Mouse (Mus musculus) frontal cortex, postnatal 14 days (tissue): ENCODE data around the gene Tmem63b.
"Not testable (repeated sequence)": the region's sequence is repeated elsewhere in the genome, so short reads cannot be mapped to it uniquely, and the experiment has no call there.

ENCODE experiments used
- DNase-seq, 2 experiments: peaks; one replicate each; pipeline ENCODE4 v3.0.0; 2022; ENCODE audit warnings: low spot score in 2 of 2

Tmem63b gene

DNA sequence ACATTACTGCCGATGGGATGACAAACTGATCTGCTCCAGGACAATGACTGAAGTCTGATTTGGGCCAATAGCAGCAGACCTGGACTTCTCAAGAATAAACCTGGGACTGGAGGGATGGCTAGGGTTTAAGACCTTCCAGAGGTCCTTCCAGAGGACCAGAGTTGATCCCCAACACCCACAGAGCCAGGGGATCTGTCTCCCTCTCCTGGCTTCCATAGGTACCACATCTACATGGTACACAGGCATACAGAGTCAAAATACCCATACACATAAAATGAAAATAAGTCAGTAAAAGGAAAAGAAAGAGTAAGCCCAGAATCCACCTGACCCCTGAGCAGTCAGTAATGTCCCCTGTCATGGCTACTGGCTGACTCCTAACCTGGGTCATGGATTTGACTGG is 14.9 kb downstream of the Tmem63b start:
- DNase-seq = no peak

DNA sequence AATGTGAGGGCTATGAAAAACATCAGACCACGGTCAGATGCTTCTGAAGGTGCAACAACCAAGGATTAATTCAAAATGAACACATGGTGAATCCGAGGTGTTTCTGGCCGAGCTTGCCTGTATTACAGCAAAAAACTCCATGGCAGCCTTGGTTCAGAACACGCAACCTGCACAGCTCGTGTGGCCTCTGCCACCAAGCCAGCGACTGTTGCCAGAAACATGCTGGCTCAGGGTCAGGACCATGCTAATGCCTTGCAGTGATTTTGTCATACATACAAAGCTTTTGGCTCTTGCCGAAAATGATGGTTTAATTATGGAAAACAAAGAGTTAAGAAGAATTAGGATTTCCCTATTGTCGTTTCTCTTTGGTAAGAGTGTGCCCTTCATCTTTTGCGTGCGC is 18.7 kb downstream of the Tmem63b start:
- DNase-seq = no peak

DNA sequence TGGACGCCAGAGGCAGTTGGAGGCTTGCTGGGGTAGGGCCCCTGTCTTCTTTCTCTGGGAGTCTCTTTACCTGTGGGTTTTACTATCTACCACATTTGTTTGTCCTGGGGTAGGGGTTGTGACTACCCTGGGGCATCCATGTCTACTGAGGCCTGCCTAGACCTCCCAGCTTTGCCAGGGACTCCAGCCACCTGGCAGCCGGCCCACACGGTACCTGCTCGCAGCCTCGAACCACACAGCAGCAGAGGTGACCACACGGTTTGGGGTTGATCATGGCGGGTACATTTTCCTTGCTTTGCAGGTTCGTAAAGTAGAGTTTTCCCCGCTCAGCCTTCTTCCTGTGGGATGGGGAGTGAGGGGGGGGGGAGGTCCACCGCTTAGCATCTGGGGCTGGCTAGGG is 19.2 kb downstream of the Tmem63b start:
- DNase-seq = no peak

DNA sequence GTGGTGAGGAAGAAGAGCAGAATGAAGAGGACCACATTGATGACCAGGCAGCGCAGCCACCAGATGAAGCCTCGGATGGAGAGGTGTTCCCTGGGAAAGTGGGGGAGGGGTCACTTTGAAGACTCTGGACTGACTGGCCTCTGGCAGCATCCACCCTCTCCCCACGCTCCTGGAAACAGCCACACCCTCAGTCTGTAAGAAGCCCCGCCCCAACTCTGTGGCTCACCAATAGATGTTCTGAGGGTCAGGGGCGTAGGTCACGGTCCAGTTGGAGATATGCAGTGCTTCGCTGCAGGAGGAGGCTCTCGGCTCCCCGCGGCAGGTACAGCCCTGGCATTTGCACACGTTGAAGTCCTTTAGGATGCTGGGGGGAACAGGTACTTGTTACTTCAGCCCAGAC is 20.6 kb downstream of the Tmem63b start:
- DNase-seq = no peak

DNA sequence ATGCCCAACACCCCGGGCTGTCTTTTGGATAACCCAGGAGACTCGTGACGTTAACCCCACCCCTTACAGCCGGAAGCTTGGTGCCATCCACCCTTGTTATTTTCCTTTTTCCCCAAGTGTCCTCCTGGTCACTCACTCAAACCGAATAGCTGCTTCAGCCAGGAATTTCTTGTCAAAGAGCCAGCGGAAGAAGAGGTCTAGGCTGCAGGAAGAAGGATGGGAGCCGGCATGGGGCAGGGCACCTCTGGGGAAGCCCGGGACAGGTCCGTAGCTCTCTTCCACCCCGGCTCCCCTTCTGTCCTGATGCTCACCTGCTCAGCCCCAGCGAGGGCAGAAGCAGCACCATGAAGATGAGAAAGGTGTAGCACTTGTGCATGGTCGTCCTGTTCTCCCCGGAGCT is 22.1 kb downstream of the Tmem63b start:
- DNase-seq = no peak

DNA sequence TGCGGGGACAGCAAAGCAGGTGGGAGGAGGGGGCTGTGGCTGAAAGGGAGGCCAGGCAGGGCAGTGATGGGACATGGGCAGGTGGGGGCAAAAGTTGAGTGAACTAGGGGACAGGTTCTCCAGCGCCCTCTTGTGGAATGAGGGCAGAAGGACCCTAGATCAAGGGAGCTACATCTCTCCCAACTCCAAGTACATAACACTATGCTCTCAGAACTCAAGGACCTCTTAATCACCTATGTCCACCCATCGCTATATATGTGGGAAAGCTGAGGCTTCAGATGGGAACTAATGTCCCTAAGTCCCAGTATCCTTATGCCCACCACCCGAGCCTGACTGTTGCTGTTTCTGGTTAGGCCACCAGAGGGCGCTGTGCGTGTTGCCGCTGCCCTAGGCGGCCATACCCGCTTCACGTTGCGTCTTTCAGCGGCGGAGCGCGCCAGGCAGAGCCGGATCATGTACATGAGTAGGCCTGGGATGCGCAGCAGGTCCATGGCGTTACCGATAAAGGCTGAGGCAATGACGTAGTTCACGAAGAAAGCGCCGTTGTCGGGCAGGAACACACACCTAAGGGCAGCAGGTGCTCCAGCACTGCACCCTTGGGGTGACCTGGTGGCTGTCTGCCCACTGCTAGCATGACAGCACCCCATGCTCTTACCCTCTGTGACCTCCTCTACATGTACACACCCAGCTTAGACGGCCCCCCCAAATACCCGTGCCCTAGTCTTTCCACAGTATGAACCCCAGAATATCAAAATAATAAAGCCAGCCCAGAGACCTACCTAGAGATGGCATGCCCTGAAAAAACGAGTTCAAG is 23.4 kb downstream of the Tmem63b start:
- peak; percentile 70 to 80 for DNase-seq

DNA sequence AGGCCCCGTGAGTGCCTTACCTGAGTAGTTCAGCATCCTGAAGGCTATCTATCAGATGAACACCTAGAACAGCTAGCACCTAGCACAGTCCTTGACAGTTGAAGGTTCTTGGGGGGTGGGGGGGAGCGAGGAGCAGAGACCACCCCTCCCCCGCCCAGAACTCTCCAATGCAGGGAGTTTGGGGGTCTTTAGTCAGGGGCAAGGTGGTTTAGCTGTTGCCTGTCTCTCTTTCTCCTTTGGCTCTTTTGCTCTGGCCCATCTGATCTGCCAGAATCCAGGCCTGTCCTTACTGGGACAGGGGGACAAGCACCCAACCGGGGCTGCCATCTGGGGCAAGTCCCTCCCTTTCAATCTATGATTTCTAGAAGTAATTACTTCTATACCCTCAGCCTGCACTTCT is 27.5 kb downstream of the Tmem63b start, which contains the start of gene Capn11:
Gene Capn11, minus strand, starts transcription at position 101 of the 400 bp plus-strand sequence.
- no peak for DNase-seq

DNA sequence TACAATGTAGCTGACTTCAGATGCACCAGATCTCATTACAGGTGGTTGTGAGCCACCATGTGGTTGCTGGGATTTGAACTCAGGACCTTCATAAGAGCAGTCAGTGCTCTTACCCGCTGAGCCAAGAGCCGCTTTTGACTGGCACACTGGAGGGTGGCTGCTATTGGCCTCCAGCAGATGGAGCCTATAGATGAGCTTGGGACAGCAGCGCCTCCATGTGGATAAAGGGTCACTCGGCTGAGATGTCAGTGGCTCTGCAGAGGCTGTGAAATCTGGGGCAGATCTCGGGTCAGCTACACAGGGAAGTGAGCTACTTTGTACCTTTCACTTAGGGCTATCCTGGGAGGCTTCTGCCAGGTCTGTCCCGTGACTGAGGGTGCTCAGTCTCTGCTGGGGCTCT is 30.9 kb downstream of the Tmem63b start:
- no peak for DNase-seq

DNA sequence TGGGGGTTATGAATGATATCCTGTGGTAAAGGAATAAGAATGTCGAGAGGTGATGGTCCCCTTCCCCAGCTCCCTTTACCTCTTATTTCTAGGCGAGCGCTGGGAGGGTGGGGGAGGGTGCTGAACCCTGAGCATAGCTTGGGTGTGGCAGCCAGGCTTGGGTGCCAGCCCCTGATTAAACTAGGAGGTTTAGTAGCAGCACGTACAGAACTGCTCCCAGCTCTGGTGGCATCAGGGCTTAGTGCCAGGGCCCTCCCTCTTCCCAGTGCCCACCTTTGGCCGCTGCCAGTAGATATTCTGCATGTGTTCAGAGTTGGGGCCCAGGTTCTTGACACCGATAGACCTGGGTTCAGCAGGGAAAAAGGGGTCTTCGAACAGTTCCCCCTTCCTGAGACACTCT is 33.5 kb downstream of the Tmem63b start:
- no peak for DNase-seq

DNA sequence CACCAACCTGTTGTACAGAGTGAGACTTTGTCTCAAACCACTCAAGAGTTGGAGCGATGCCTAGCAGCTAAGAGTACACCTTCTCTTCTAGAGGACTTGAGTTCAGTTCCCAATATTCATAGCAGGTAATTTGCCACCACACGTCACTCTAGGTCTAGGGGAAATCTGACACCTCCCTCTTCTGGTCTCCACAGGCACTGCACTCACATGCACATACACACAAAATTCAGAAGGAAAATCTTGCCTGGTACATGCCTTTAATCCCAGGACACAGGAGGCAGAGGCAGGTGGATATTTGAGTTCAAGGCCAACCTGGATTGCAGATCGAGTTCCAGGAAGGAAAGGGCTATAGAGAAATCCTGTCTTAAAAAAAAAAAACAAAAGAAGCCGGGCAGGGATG is 42.5 kb downstream of the Tmem63b start:
- DNase-seq = no peak

DNA sequence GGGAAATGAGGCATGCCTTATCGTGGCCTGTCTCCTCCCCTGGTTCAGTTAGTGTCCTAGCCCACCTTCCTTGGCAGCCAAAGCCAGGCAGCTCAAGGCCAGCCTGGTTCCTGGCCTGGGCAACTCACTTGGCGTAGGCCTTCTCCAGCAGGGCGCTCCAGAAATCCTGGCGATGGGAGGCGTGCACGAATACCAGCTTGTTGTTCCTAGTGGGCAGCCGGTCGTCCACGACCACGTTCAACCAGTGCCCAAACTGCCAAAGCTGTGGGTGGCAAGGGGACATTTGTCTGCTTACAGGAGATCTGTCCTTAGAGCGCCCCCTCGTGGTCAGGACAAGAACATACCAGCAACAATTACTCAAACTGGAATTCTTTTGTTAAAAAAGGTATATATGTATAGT is 44.0 kb downstream of the Tmem63b start:
- peak; percentile 57 to 62 for DNase-seq

DNA sequence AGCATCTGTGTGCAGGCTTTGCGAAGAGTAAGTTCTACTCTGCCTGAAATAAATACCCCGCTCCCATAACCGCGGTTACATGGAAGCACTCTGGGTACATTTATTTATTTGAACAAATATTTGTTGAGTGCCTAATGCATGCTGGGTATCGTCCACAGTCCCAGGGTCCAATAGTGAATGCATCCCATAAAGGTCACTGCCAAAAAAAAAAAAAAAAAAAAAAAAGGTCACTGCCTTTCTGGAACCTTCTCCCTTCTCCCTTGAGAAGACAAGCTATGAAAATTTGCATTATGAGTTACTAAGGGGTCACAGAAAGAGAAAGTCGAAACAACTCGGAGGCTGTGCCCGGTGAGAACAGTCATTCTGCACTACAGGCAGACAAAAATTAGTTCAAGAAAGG is 44.7 kb downstream of the Tmem63b start:
- no peak for DNase-seq

DNA sequence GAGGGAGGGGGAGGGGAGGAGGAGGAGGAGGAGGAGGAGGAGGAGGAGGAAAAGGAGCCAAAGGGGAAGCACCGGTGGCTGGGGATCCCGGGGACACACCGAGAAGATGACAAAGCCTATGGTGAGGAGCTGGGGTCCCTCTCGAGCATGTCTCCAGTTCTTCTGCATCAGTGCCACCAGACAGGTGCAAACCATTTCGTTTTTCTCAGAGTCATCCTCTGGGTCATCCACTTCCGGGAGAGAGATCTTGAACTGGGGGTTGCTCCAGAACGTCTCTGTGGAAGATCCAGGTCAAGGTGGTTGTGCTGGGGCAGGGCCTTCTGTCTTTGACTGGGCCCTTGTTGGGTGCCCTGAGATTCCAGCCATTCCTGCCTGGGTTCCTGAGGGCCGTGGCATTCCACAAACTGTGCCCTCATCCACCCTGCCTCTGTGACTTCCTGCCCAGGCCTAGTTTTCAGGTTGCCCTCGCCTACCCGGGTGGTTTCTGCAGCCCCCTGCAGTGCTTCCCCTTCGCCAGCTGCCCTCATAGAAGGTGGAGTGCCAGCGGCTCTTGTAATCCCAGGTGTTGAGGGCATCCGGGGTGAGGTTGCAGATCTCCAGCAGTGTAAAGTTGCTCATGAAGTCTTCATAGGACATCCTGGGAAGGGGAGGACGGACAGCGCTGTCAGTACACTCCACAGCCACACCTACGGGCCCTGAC is 48.0 kb downstream of the Tmem63b start:
- no peak for DNase-seq

DNA sequence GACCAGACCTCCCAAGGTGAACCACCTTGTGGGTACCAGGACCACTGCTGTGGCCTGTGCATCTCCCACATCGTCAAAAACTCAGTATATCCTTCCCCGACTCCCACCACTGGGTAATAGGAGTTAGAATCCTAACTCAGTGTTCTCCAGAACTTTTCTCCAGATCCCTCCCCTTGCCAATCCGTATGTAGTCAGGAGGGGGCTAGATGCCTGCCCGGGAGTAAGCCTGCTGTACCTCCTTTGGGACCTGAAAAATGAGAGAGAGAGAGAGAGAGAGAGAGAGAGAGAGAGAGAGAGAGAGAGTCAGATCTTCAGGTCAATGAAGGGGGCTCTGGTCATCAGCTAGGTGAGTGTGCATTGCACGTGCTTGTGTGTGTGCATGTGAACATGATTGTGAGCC is 52.7 kb downstream of the Tmem63b start:
- DNase-seq = no peak

DNA sequence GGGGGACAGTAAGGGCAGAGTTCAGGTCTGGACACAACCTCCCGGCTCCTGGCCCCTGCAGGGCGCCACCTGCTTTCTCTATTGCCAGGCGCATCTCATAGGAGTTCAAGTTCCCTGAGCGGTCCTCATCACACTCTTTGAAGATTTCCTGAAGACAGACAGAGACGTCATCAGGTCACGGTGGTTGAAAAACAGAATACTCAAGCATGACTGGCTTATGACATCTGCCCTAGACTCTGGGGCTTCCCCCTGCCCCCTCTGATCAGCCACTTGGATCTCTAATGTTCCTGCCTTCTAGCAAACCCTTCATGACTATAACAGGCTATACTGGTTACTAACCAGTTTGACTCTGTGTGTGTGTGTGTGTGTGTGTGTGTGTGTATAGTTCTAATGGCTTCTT is 54.8 kb downstream of the Tmem63b start:
- no peak for DNase-seq

DNA sequence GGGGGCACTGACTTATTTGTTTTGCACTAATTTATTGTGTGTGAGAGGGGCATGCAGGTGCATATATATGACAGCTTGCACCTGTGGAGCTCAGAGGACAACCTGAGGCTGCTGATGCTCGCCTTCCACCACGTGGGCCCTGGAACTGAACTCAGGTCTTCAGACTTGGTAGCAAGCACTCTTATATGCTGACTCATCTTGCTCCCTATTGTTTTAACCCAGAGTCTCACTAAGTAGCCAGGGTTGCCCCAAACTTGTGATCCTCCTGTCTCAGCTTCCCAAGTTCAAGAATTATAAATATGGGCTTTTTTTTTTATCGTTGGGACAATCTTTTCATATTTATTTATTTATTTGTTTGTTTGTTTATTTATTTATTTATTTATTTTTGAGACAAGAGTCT is 55.7 kb downstream of the Tmem63b start:
- DNase-seq = no peak

DNA sequence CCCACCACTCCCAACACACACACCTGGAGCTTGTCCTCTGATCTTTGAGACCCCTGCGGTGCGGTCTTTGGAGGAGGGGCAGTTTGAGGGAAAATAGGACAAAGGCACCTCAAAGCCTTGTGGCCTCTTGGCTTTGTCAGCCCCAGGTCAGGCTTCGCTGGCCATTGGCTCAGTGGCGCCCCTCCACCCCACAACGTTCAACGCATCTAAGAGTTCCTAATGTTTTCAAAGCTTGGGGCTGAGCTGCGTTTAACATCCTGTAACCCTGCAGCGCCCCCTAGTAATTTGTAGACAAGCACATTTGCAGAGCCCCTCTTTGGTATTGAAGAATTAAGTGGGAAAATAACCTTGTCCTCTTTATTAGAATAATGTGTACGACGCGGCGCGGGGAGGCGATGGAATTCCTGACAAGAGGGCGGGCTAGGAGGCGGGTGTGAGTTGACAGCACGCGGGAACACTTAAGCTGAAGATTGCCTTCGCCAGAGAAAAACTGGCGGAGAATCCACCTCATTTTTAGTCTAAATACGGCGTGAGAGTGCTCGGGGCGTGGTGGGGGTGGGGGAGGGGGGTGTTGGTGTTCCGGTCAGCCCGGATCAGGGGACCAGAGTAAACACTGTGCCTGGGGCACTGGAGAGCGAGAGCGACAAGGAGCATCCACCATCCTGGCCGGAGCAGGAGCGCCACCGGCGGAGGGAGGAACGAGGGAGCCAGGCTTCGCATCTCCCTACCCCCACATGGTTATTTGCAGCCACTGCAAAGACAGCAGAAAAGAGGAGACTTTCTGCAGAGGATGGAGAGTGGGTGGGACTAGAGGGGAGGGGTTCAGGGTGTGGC is 56.6 kb downstream of the Tmem63b start:
- peak; percentile 53 to 60 for DNase-seq

DNA sequence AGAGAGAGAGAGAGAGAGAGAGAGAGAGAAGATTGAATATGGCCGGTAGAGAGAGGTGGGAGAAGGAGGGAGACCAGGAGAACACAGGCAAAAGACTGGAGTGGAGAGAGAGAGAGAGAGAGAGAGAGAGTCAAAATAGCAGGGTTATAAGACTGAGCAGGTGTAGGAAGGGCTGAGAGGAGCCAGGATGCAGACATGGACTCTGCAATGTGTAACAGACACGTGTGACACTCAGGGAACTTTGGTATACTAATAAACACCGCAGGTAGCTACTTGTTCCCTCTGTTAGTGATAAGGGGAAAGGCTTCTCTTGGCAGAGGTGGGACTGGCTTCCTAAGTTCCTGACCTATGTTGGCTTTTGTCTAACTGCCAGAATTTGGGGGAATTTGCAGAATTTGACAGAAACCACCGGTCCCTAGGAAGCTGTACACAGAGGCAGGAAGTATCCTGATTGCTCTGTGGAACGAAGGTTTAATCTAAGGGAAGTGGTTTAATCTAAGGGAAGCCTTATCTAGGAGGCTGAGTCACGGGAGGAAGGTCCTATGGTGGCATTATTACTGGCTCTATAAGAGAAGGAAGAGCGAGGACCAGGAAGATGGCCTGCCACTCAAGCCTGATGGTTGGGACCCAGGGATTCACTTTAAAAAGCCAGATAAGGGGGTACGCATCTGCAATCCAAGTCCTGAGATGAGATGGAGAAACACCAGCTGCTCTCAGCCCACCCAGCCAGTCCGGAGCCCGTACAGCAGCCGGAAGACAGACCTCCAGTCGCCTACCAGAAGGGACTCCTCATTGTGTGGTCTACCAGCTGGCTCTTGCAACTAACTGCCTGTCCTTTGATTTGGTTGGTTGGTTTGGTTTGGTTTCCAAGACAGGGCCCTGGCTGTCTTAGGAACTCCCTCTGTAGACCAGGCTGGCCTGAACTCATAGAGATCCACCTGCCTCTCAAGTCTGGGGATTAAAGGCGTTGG is 57.5 kb downstream of the Tmem63b start:
- DNase-seq = no peak

DNA sequence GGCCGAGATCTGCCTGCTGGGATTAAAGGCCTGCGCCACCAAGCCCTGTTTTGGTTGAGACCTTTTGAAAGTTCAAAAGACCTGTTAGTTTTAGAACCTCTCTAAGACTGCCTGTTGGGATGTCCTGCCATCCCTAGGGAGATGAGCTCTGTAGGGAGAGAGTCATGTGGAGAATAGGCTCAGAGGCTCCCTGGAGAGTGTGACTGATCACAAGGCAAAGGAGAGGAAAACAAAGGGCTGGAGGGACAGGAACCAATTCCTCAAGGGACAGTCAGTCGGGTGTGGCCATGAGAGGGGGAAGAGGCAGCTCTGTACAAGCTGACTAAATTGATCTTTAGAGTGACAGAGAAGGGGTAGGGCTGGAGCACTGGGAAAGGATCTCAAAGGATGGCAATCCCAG is 58.5 kb downstream of the Tmem63b start:
- DNase-seq = no peak

DNA sequence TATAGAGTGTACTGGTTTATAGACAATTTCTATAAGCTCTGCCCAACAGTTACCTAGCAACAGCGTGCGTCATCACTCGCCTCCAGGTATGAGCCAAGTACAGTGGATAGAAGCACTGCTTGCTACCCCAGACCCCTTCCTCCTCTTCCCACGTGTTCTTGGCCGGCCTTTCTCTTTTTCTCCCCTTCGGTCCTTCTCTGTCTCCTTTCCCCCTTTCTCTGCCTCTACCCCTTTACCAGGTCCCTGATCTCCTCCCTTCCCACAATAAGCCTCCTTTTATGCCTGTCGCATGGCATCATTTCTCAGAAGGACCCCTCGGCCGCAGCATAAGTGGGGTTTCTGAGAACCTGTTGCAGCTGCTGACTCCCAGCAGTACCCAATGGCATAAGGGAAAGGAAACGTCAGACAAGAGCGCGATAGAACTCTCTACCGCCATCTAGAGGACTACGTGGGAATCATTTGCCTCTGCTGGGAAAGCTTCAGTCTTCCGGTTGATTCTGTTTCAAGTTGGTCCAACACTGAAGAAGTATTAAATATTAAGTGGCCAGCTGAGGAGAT is 60.0 kb downstream of the Tmem63b start:
- peak; percentile 44 to 66 for DNase-seq

DNA sequence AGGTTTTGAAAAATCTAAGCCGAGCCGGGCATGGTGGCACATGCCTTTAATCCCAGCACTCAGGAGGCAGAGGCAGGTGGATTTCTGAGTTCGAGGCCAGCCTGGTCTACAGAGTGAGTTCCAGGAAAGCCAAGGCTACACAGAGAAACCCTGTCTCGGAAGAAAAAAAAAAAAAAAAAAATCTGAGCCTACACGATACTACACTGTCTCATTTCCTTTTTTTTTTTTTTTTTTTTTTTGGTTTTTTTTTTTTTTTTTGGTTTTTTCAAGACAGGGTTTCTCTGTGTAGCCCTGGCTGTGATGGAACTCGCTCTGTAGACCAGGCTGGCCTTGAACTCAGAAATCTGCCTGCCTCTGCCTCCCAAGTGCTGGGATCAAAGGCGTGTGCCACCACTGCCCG is 63.3 kb downstream of the Tmem63b start:
- not testable (repeated sequence) for DNase-seq
